Mouse (Mus musculus) MEL (cell line): ENCODE measurements around the gene Arl6ip5. TPM values are rescaled to one million over a fixed set of nuclear protein-coding genes. Genes with fewer than 3 reads are reported as not detected.

Source experiments
- DNase-seq: peaks from one replicate; pipeline ENCODE4 v3.0.0; 2011; ENCODE audit warnings: low read depth, low spot score
- H3K27ac ChIP-seq: 2 replicates; pipeline ENCODE4 v1.5.1; 2012; ENCODE audit warnings: low read depth, mild to moderate bottlenecking, control low read depth, low read length, moderate library complexity; ENCODE audit not compliant: control insufficient read depth
- H3K27me3 ChIP-seq, 2 experiments: fragments of 150-350 bp in 1 of 2; sonication (generic) in 1 of 2; 2 replicates each; pipeline ENCODE4 v1.6.1; 2012; ENCODE audit warnings: low read length in 2 of 2, mild to moderate bottlenecking in 2 of 2, improper control_type of control experiment in 1 of 2, moderate library complexity in 1 of 2; ENCODE audit not compliant: insufficient read depth in 2 of 2, control insufficient read depth in 1 of 2
- H3K36me3 ChIP-seq, 2 experiments: 2 replicates each; pipeline ENCODE4 v1.6.1; 2012 to 2014; ENCODE audit warnings: low read length in 2 of 2, improper control_type of control experiment in 1 of 2, inconsistent platforms in 1 of 2, mild to moderate bottlenecking in 1 of 2; ENCODE audit not compliant: insufficient read depth in 2 of 2, control insufficient read depth in 1 of 2
- H3K4me1 ChIP-seq, 2 experiments: fragments of 150-350 bp in 1 of 2; sonication (generic) in 1 of 2; 2 replicates each; pipeline ENCODE4 v1.6.1; 2012; ENCODE audit warnings: low read length in 2 of 2, improper control_type of control experiment in 1 of 2, mild to moderate bottlenecking in 1 of 2; ENCODE audit not compliant: insufficient read depth in 2 of 2, control insufficient read depth in 1 of 2
- H3K4me3 ChIP-seq, 2 experiments: fragments of 150-350 bp in 1 of 2; sonication (generic) in 1 of 2; 2 replicates each; pipeline ENCODE4 v1.5.1; 2012; ENCODE audit warnings: low read depth in 2 of 2, low read length in 2 of 2, mild to moderate bottlenecking in 2 of 2, moderate library complexity in 2 of 2, control low read depth in 1 of 2, improper control_type of control experiment in 1 of 2; ENCODE audit not compliant: control insufficient read depth in 1 of 2, insufficient read depth in 1 of 2
- H3K79me2 ChIP-seq: 2 replicates; pipeline ENCODE4 v1.6.1; 2012; ENCODE audit warnings: mild to moderate bottlenecking, low read length, moderate library complexity; ENCODE audit not compliant: control insufficient read depth, poor library complexity, insufficient read depth
- H3K9ac ChIP-seq: 2 replicates; pipeline ENCODE4 v1.6.1; 2012; ENCODE audit warnings: low read depth, mild to moderate bottlenecking, control low read depth, low read length, moderate library complexity; ENCODE audit not compliant: control insufficient read depth, poor library complexity, severe bottlenecking
- H3K9me3 ChIP-seq: fragments of 150-350 bp; sonication (generic); replicated peaks from 2 replicates; pipeline ENCODE4 v1.6.1; 2012; ENCODE audit warnings: mild to moderate bottlenecking, low read length, improper control_type of control experiment, moderate library complexity; ENCODE audit not compliant: insufficient read depth
- BHLHE40 ChIP-seq: IDR thresholded peaks from 2 replicates; pipeline ENCODE4 v1.6.1; 2012; ENCODE audit warnings: low read depth, mild to moderate bottlenecking, inconsistent platforms, low read length, improper control_type of control experiment, borderline replicate concordance
- CTCF ChIP-seq, 3 experiments: IDR thresholded peaks in 2 of 3; conservative IDR thresholded peaks in 1 of 3; 2 replicates each; pipeline ENCODE4 v1.5.1; 2011 to 2012; ENCODE audit warnings: low read length in 3 of 3, low read depth in 2 of 3, mild to moderate bottlenecking in 2 of 3, improper control_type of control experiment in 1 of 3, inconsistent platforms in 1 of 3, mixed read lengths in 1 of 3, moderate library complexity in 1 of 3; ENCODE audit not compliant: control insufficient read depth in 1 of 3, insufficient read depth in 1 of 3, poor library complexity in 1 of 3, severe bottlenecking in 1 of 3
- ELF1 ChIP-seq: IDR thresholded peaks from 2 replicates; pipeline ENCODE4 v1.6.1; 2014; ENCODE audit warnings: low read depth, mild to moderate bottlenecking, inconsistent platforms, low read length, improper control_type of control experiment, moderate library complexity
- ETS1 ChIP-seq: IDR thresholded peaks from 2 replicates; pipeline ENCODE4 v1.6.1; 2012; ENCODE audit warnings: low read depth, mild to moderate bottlenecking, inconsistent platforms, low read length, improper control_type of control experiment, moderate library complexity
- GABPA ChIP-seq: IDR thresholded peaks from 2 replicates; pipeline ENCODE4 v1.6.1; 2012; ENCODE audit warnings: low read depth, mild to moderate bottlenecking, inconsistent platforms, low read length, improper control_type of control experiment, moderate library complexity
- KAT2A ChIP-seq: conservative IDR thresholded peaks from 2 replicates; pipeline ENCODE4 v1.6.1; 2012; ENCODE audit warnings: low read depth, low read length, improper control_type of control experiment, inconsistent platforms
- MAZ ChIP-seq: IDR thresholded peaks from 2 replicates; pipeline ENCODE4 v1.6.1; 2012; ENCODE audit warnings: low read depth, mild to moderate bottlenecking, inconsistent platforms, low read length, improper control_type of control experiment
- MYB ChIP-seq: IDR thresholded peaks from 2 replicates; pipeline ENCODE4 v1.6.1; 2011; ENCODE audit warnings: mild to moderate bottlenecking, low read depth, low read length, improper control_type of control experiment
- MYC ChIP-seq: IDR thresholded peaks from 2 replicates; pipeline ENCODE4 v1.6.1; 2011; ENCODE audit warnings: low read depth, mild to moderate bottlenecking, low read length, improper control_type of control experiment, moderate library complexity
- NRF1 ChIP-seq: IDR thresholded peaks from 2 replicates; pipeline ENCODE4 v1.6.1; 2014; ENCODE audit warnings: low read depth, mild to moderate bottlenecking, inconsistent platforms, low read length, improper control_type of control experiment, moderate library complexity; ENCODE audit not compliant: poor library complexity, insufficient read depth, severe bottlenecking
- POLR2AphosphoS2 ChIP-seq: IDR thresholded peaks from 2 replicates; pipeline ENCODE4 v1.6.1; 2011; ENCODE audit warnings: low read length, improper control_type of control experiment
- POLR2AphosphoS5 ChIP-seq: IDR thresholded peaks from 2 replicates; pipeline ENCODE4 v1.6.1; 2012; ENCODE audit warnings: low read depth, borderline replicate concordance, mild to moderate bottlenecking, inconsistent platforms, low read length, moderate library complexity, mixed read lengths
- RCOR1 ChIP-seq: IDR thresholded peaks from 2 replicates; pipeline ENCODE4 v1.6.1; 2012; ENCODE audit warnings: low read depth, mild to moderate bottlenecking, inconsistent platforms, low read length, improper control_type of control experiment
- SMC3 ChIP-seq: IDR thresholded peaks from 2 replicates; pipeline ENCODE4 v1.6.1; 2011; ENCODE audit warnings: low read depth, low read length, improper control_type of control experiment
- TAL1 ChIP-seq: IDR thresholded peaks from 2 replicates; pipeline ENCODE4 v1.6.1; 2012; ENCODE audit warnings: mild to moderate bottlenecking, inconsistent platforms, low read length, moderate library complexity, mixed read lengths
- TBP ChIP-seq: IDR thresholded peaks from 2 replicates; pipeline ENCODE4 v1.8.0; 2011; ENCODE audit warnings: low read depth, low read length, improper control_type of control experiment
- TCF12 ChIP-seq: IDR thresholded peaks from 2 replicates; pipeline ENCODE4 v1.6.1; 2014; ENCODE audit warnings: low read depth, mild to moderate bottlenecking, inconsistent platforms, low read length, improper control_type of control experiment, moderate library complexity
- USF1 ChIP-seq: IDR thresholded peaks from 2 replicates; pipeline ENCODE4 v1.6.1; 2014; ENCODE audit warnings: low read depth, mild to moderate bottlenecking, inconsistent platforms, low read length, improper control_type of control experiment, moderate library complexity
- USF2 ChIP-seq, 2 experiments: IDR thresholded peaks; 2 replicates each; pipeline ENCODE4 v1.6.1; 2011 to 2012; ENCODE audit warnings: improper control_type of control experiment in 2 of 2, low read length in 2 of 2, borderline replicate concordance in 1 of 2, inconsistent platforms in 1 of 2, low read depth in 1 of 2, mild to moderate bottlenecking in 1 of 2; ENCODE audit not compliant: insufficient read depth in 1 of 2
- ZC3H11A ChIP-seq: IDR thresholded peaks from 2 replicates; pipeline ENCODE4 v1.6.1; 2012; ENCODE audit warnings: low read depth, mild to moderate bottlenecking, inconsistent platforms, low read length, improper control_type of control experiment
- ZKSCAN1 ChIP-seq: IDR thresholded peaks from 2 replicates; pipeline ENCODE4 v1.6.1; 2012; ENCODE audit warnings: low read depth, mild to moderate bottlenecking, inconsistent platforms, low read length, improper control_type of control experiment, moderate library complexity
- ZMIZ1 ChIP-seq: IDR thresholded peaks from 2 replicates; pipeline ENCODE4 v1.6.1; 2012; ENCODE audit warnings: low read depth, mild to moderate bottlenecking, inconsistent platforms, low read length, improper control_type of control experiment, moderate library complexity
- polyA plus RNA-seq, 2 experiments: library from polyadenylated mRNA; stranded (reverse) in 1 of 2; unstranded in 1 of 2; fragments of >175 nt in 1 of 2; fragments of >200 nt in 1 of 2; gene quantifications; 2 replicates each; pipeline versions ENCODE4 v1.2.1 to v1.2.4; 2012; ENCODE audit warnings: low replicate concordance in 2 of 2, low read depth in 1 of 2; ENCODE audit not compliant: insufficient read length in 2 of 2, insufficient read depth in 1 of 2, missing spikeins in 1 of 2
- total RNA-seq: library from RNA; depleted of rRNA; stranded (reverse); fragments of 300-350 nt; gene quantifications from 2 replicates; pipeline ENCODE4 v1.2.3, GENCODE M21; 2012

Gene Arl6ip5
- total and polyA plus RNA-seq, 3 experiments: 39.4 to 113 TPM; not detected in 1

DNA sequence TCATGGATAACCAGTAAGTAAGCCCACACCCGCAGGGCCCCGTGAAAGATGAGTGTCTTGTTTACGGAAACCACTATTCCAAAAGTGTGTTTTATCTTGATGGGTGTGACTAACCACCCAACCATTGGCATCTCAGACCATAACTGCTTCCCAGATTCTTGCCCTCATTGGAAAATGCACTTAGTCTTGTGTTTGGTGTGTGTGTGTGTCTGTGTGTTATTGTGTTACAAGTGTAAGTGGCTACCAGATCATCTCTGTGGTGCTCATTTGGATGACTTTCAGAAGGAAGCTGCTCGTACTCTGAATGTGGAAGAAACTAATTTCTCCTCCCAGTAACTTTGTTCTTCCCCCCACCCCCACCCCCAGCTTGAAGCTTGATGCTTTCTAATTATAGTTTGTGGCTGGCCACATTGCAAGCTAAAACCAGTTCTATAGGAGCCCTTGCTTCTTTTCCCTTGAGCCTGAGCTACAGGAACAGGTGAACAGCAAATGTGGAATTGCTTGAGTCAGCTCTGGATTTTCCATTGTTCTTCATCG, 12.5 kb downstream of the Arl6ip5 start:
- Histone ChIP-seq H3K9me3 (no peaks in the 10 kb centered on the region), H3K4me1 (peaks cover 14 to 25% of the 10 kb centered on the region in 2 experiments), H3K36me3 (peaks cover 13 to 19% of the 10 kb centered on the region in 2 experiments), H3K4me3 (no peak overlapping the region), H3K9ac (no peak overlapping the region), H3K27ac (no peak overlapping the region), H3K27me3 (no peaks in the 10 kb centered on the region), H3K79me2 (peaks cover 19% of the 10 kb centered on the region)
- no peak for DNase-seq
- TF ChIP-seq NRF1 (no peak), ETS1 (0 out of 2 replicates have a peak, but pooled peaks have one; percentile 23)

DNA sequence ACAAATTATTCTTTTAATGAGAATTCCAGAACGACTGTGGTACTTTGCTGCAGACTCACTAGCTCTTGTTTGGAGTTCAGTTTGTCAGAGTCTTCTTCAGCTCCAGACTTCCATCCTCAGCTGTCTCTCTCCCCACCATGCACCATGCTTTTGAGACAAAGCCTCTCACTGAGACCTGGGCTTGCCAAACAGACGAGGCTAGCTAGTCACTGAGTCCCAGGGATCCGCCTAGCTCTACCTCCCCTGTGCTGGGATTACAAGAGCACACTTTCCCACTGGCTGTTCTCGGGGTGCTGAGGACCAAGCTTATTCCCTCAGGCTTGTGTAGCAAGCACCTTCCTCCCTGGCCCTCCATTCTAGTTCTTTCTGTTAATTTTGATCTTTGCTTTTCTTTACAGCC, 13.1 kb downstream of the Arl6ip5 start:
- DNase-seq: no peak
- H3K9me3 ChIP-seq: no peaks in the 10 kb centered on the region
- no peaks in the 10 kb centered on the region for H3K27me3 ChIP-seq
- H3K27ac ChIP-seq: no peak overlapping the region
- H3K9ac ChIP-seq: no peak overlapping the region
- H3K36me3 ChIP-seq: peaks cover 11 to 19% of the 10 kb centered on the region in 2 experiments
- no peak overlapping the region for H3K4me3 ChIP-seq
- TF ChIP-seq BHLHE40 (no peak), ZMIZ1 (no peak), USF1 (no peak), ZC3H11A (no peak), RCOR1 (no peak), KAT2A (no peak), MAZ (no peak), ELF1 (no peak), SMC3 (no peak), USF2 (IDR thresholded peaks at IDR 0.05; ENCODE audit: borderline replicate concordance in 1 of 2, insufficient read depth in 1 of 2, low read depth in 1 of 2, low read length in 2 of 2) (no peak), TAL1 (no peak), TCF12 (no peak), CTCF (IDR thresholded peaks at IDR 0.05 in 2 of 3, conservative IDR thresholded peaks at IDR 0.05 in 1 of 3; ENCODE audit: control insufficient read depth in 1 of 3, insufficient read depth in 1 of 3, low read depth in 2 of 3, low read length in 3 of 3, poor library complexity in 1 of 3, severe bottlenecking in 1 of 3) (no peak), MYB (no peak), POLR2AphosphoS5 (no peak), TBP (no peak), POLR2AphosphoS2 (no peak), MYC (no peak), GABPA (no peak), ZKSCAN1 (no peak)
- H3K4me1 ChIP-seq: peaks cover 14 to 25% of the 10 kb centered on the region in 2 experiments
- peaks cover 17% of the 10 kb centered on the region for H3K79me2 ChIP-seq
